In the genomic region with DNA sequence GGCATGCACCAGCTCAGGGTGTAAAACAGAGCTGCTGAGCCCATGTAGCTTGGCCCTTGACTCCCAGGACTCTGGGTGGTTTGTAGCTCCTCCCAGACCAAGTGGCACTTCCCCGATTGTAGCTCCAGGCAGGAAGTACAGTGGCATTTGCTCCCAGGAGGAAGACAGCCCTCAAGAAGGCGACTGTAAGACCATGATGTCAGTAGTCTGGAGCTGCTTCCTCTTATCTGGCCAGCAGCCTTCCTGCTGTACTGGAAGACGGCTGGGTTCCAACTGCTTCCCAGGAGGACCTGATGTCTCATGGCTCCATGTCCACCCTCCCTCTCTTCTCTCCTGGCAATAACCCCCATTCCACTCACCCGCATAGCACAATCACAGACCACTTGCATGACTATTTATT, we compare ENCODE assay signal across 20 mouse cellular contexts.
DNase-seq lines count a peak whose midpoint lies in the region; ATAC-seq and TF ChIP-seq lines count a peak whose summit lies in the region.
"Had no signal": no experiment of that assay in that cellular context is flagged by ENCODE, and none has a peak within 500 bp of the region (broad histone marks: within the 10 kb centered on the region; RNA-seq: fewer than 3 reads in every experiment).

No protein-coding gene starts in this region.

- no peaks in the 10 kb centered on the region for H3K27me3 ChIP-seq in heart, embryonic 12.5 days (replicated peaks)
- no peaks in the 10 kb centered on the region for H3K27me3 ChIP-seq in limb, embryonic 10.5 days (ENCODE audit: low read depth, poor library complexity, severe bottlenecking)
- H3K27me3 ChIP-seq in embryonic facial prominence, embryonic 10.5 days (replicated peaks; ENCODE audit: low read depth, poor library complexity, severe bottlenecking) = no peaks in the 10 kb centered on the region
- H3K27me3 ChIP-seq in intestine, embryonic 16.5 days (replicated peaks; ENCODE audit: control insufficient read depth, insufficient read depth, low read length) = no peaks in the 10 kb centered on the region
- H3K27me3 ChIP-seq: heart, embryonic 13.5 days; hindbrain, embryonic 12.5 days; midbrain, embryonic 13.5 days had no signal

- no peaks in the 10 kb centered on the region for H3K9me3 ChIP-seq in heart, embryonic 12.5 days (replicated peaks)
- H3K9me3 ChIP-seq in limb, embryonic 10.5 days (replicated peaks) = no peaks in the 10 kb centered on the region
- no peaks in the 10 kb centered on the region for H3K9me3 ChIP-seq in embryonic facial prominence, embryonic 10.5 days
- H3K9me3 ChIP-seq in intestine, embryonic 16.5 days (ENCODE audit: control insufficient read depth, low read length) = no peaks in the 10 kb centered on the region
- H3K9me3 ChIP-seq: heart, embryonic 13.5 days; hindbrain, embryonic 12.5 days; midbrain, embryonic 13.5 days had no signal

- 51% methylated on average over 4 of the region's 4 CpGs for WGBS in heart, embryonic 12.5 days
- 65% methylated on average over 4 of the region's 4 CpGs for WGBS in limb, embryonic 10.5 days
- WGBS in embryonic facial prominence, embryonic 10.5 days = 71% methylated on average over 4 of the region's 4 CpGs
- WGBS in intestine, embryonic 16.5 days = 57% methylated on average over 4 of the region's 4 CpGs

- peak; percentile 39 to 58 for DNase-seq in heart, adult 18-20 months
- DNase-seq in heart, adult 9 months (ENCODE audit: low spot score in 2 of 2) = peak; percentile 35 to 38
- no peak for DNase-seq in limb, embryonic 10.5 days (ENCODE audit: low spot score)
- DNase-seq in embryonic facial prominence, embryonic 10.5 days (ENCODE audit: low spot score) = no peak
- no peak for DNase-seq in left cerebral cortex, adult 18-20 months (ENCODE audit: low spot score in 2 of 2)
- DNase-seq: cerebellum, adult 9-11 months; forebrain, postnatal 0 days; kidney, adult 2 months; kidney, postnatal 25 days; layer of hippocampus, adult 9-11 months; spleen, adult 18-20 months; thymus, postnatal 4 days had no signal

- H3K4me1 ChIP-seq in heart, embryonic 12.5 days (replicated peaks) = peaks cover 31% of the 10 kb centered on the region
- peaks cover 14% of the 10 kb centered on the region for H3K4me1 ChIP-seq in bone marrow macrophage, adult 2 months (ENCODE audit: control insufficient read depth, insufficient read depth, low read length)
- H3K4me1 ChIP-seq in limb, embryonic 10.5 days = peaks cover 29% of the 10 kb centered on the region
- peaks cover 11% of the 10 kb centered on the region for H3K4me1 ChIP-seq in embryonic facial prominence, embryonic 10.5 days
- H3K4me1 ChIP-seq in intestine, embryonic 16.5 days (ENCODE audit: control insufficient read depth, insufficient read depth, low read length) = no peaks in the 10 kb centered on the region; the same call in 1 of the 2 replicates

- no peak overlapping the region for H3K9ac ChIP-seq in heart, embryonic 12.5 days
- H3K9ac ChIP-seq in intestine, embryonic 16.5 days (ENCODE audit: low read depth, low read length) = no peak overlapping the region
- H3K9ac ChIP-seq: forebrain, postnatal 0 days; heart, embryonic 13.5 days; hindbrain, embryonic 12.5 days; liver, embryonic 14.5 days; midbrain, embryonic 13.5 days had no signal

- H3K36me3 ChIP-seq in heart, embryonic 12.5 days = no peaks in the 10 kb centered on the region
- H3K36me3 ChIP-seq in limb, embryonic 10.5 days = no peaks in the 10 kb centered on the region
- H3K36me3 ChIP-seq in embryonic facial prominence, embryonic 10.5 days (replicated peaks) = no peaks in the 10 kb centered on the region
- no peaks in the 10 kb centered on the region for H3K36me3 ChIP-seq in intestine, embryonic 16.5 days (ENCODE audit: control insufficient read depth, insufficient read depth, low read length)
- H3K36me3 ChIP-seq: heart, embryonic 13.5 days; hindbrain, embryonic 12.5 days; midbrain, embryonic 13.5 days had no signal

- H3K4me2 ChIP-seq in heart, embryonic 12.5 days = no peak overlapping the region
- no peak overlapping the region for H3K4me2 ChIP-seq in intestine, embryonic 16.5 days (ENCODE audit: low read depth, low read length)
- H3K4me2 ChIP-seq: heart, embryonic 13.5 days; hindbrain, embryonic 12.5 days; midbrain, embryonic 13.5 days had no signal

- ATAC-seq in heart, embryonic 12.5 days (ENCODE audit: insufficient number of reproducible peaks, low FRiP score) = no peak
- no peak for ATAC-seq in intestine, embryonic 16.5 days
- ATAC-seq: forebrain, postnatal 0 days; midbrain, embryonic 13.5 days had no signal

- no peak for TF ChIP-seq CTCF in bone marrow macrophage, adult 2 months (IDR thresholded peaks at IDR 0.05; ENCODE audit: low read depth, low read length)

- TF ChIP-seq POLR2A in bone marrow macrophage, adult 2 months (IDR thresholded peaks at IDR 0.05; ENCODE audit: borderline replicate concordance, low read depth, low read length) = no peak

- H3K4me3 ChIP-seq in heart, embryonic 12.5 days = no peak overlapping the region
- no peak overlapping the region for H3K4me3 ChIP-seq in bone marrow macrophage, adult 2 months (ENCODE audit: insufficient read depth, low read length)
- no peak overlapping the region for H3K4me3 ChIP-seq in limb, embryonic 10.5 days
- no peak overlapping the region for H3K4me3 ChIP-seq in embryonic facial prominence, embryonic 10.5 days
- H3K4me3 ChIP-seq in intestine, embryonic 16.5 days (ENCODE audit: low read length) = no peak overlapping the region
- H3K4me3 ChIP-seq: heart, embryonic 13.5 days; hindbrain, embryonic 12.5 days; midbrain, embryonic 13.5 days; myocyte had no signal

- H3K27ac ChIP-seq in heart, embryonic 12.5 days (ENCODE audit: poor library complexity, severe bottlenecking) = no peak overlapping the region
- peak overlapping the region; percentile 30 for H3K27ac ChIP-seq in bone marrow macrophage, adult 2 months (ENCODE audit: insufficient read depth, low read depth, low read length)
- peak overlapping the region; percentile 38; the same call in 1 of the 2 replicates for H3K27ac ChIP-seq in limb, embryonic 10.5 days
- no peak overlapping the region for H3K27ac ChIP-seq in embryonic facial prominence, embryonic 10.5 days (replicated peaks)
- H3K27ac ChIP-seq in intestine, embryonic 16.5 days (ENCODE audit: low read length) = no peak overlapping the region
- H3K27ac ChIP-seq: heart, embryonic 13.5 days; hindbrain, embryonic 12.5 days; liver, embryonic 14.5 days; midbrain, embryonic 13.5 days had no signal

Comparison
In these comparisons a context has a peak if more than half of its experiments do, and no peak if none do; other contexts are left out.
1. DNase-seq: peak in heart, adult 18-20 months (2 of 2) and heart, adult 9 months (2 of 2); none in limb, embryonic 10.5 days (single experiment), embryonic facial prominence, embryonic 10.5 days (single experiment) and left cerebral cortex, adult 18-20 months (0 of 2).
2. H3K27ac ChIP-seq: peak in bone marrow macrophage, adult 2 months (single experiment) and limb, embryonic 10.5 days (single experiment); none in heart, embryonic 12.5 days (single experiment), embryonic facial prominence, embryonic 10.5 days (single experiment) and intestine, embryonic 16.5 days (single experiment).